Mouse (Mus musculus): ENCODE results near the gene Fam227a.

- TF ChIP-seq CTCF (IDR thresholded peaks at IDR 0.05; ENCODE audit: borderline replicate concordance, insufficient read depth, low read length) (no peak), POLR2A (IDR thresholded peaks at IDR 0.05; ENCODE audit: low read depth, low read length) (no peak)
Measured at GRCm38 (mm10) chr15:79685141-79685641, 26.4 kb upstream of the Fam227a start.

All from embryonic fibroblast, embryonic 13.5 days (primary cell).